Mouse (Mus musculus) heart, adult 2 months (tissue): ENCODE results near the gene Actl7b. TPM values are rescaled to one million over a fixed set of nuclear protein-coding genes. Genes with fewer than 3 reads are reported as not detected.

Source experiments
- DNase-seq, 2 experiments: peaks; one replicate each; pipeline ENCODE4 v3.0.0; 2021
- H3K27ac ChIP-seq: fragments of 200-600 bp; 2 replicates; pipeline ENCODE4 v1.8.1; 2022
- H3K27me3 ChIP-seq: fragments of 200-500 bp; 2 replicates; pipeline ENCODE4 v1.6.1; 2012; ENCODE audit warnings: mild to moderate bottlenecking, low read length, inconsistent platforms, mixed read lengths; ENCODE audit not compliant: control insufficient read depth, insufficient read depth
- H3K36me3 ChIP-seq: fragments of 200-500 bp; 2 replicates; pipeline ENCODE4 v1.6.1; 2012; ENCODE audit warnings: low read length, inconsistent platforms; ENCODE audit not compliant: control insufficient read depth, insufficient read depth
- H3K4me1 ChIP-seq: fragments of 200-500 bp; 2 replicates; pipeline ENCODE4 v1.6.1; 2011; ENCODE audit warnings: low read length; ENCODE audit not compliant: control insufficient read depth, insufficient read depth
- H3K4me3 ChIP-seq: fragments of 200-600 bp; 2 replicates; pipeline ENCODE4 v1.8.1; 2022
- H3K79me2 ChIP-seq: fragments of 200-500 bp; replicated peaks from 2 replicates; pipeline ENCODE4 v1.6.1; 2012; ENCODE audit warnings: mild to moderate bottlenecking, inconsistent platforms, low read length, moderate library complexity, mixed read lengths; ENCODE audit not compliant: control insufficient read depth, insufficient read depth
- H3K9ac ChIP-seq: fragments of 200-500 bp; 2 replicates; pipeline ENCODE4 v1.6.1; 2012; ENCODE audit warnings: low read depth, mild to moderate bottlenecking, control low read depth, inconsistent platforms, low read length, mixed read lengths
- CTCF ChIP-seq: fragments of 200-600 bp; IDR thresholded peaks from 2 replicates; pipeline ENCODE4 v1.8.1; 2022; ENCODE audit warnings: antibody characterized with exemption, mild to moderate bottlenecking, moderate library complexity
- EP300 ChIP-seq: fragments of 200-500 bp; IDR thresholded peaks from 2 replicates; pipeline ENCODE4 v1.6.1; 2011; ENCODE audit warnings: low read depth, low read length, control low read depth; ENCODE audit not compliant: insufficient read depth
- POLR2A ChIP-seq: fragments of 200-500 bp; IDR thresholded peaks from 2 replicates; pipeline ENCODE4 v1.6.1; 2011; ENCODE audit warnings: mild to moderate bottlenecking, low read depth, low read length, control low read depth; ENCODE audit not compliant: insufficient read depth
- WGBS: fragments of 180-500 bp; shearing (Covaris S2); methylation state at CpG from one replicate; pipeline ENCODE4 v1.1.7; 2018; 5-methylcytosine and 5-hydroxymethylcytosine counted together
- intact Hi-C: fragments of 180-260 bp; cut with DNase I; formaldehyde crosslinking; loops from one replicate; pipeline ENCODE4 v1.15.1; 2025
- long read RNA-seq: library from polyadenylated mRNA; stranded (forward); transcript quantifications from one replicate; pipeline ENCODE4 v2.0.0, GENCODE M21; 2021
- polyA plus RNA-seq: library from polyadenylated mRNA; depleted of rRNA; stranded (reverse); fragments of >200 nt; gene quantifications from 2 replicates; pipeline ENCODE4 v1.2.3, GENCODE M21; 2012; rRNA removed
- total RNA-seq, 2 experiments: library from RNA; stranded (reverse); gene quantifications; 2 replicates each; pipeline ENCODE4 v1.2.3; 2021

The Actl7b gene
- total RNA-seq (not detected), polyA plus RNA-seq (0.64 and 0.74 TPM in 2 replicates)
- long read RNA-seq, result 0 reads

DNA sequence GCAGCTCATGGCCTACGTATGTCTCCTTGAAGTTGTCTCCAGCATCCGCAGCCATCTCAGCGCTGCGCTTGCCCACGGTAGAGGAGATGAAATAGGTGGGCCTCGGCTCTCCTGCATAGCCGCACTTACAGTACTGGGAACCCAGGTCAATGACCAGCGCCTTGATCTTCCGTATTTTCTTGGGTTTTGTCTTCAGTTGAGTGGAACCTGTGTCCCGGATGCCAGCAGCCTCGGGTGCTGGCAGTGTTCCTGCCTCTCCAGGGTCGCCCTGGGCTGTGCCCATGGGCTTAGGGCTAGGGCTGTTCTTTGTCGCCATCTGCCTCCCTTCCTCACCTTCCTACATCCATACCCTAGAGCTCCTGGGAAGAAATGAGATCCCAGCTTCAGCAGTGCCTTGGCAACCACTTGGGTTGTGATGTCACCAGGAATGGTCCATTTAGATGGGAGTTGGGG is at the start of gene Actl7b:
Gene Actl7b (minus strand): TSS at position 403 of the 453 bp plus-strand sequence.
- H3K27me3 ChIP-seq, result no peaks in the 10 kb centered on the region
- H3K4me3 ChIP-seq, result no peak within 1 kb of the TSS
- intact Hi-C loops, result no loop called here
- 94% methylated on average over 13 of the region's 13 CpGs for WGBS
- DNase-seq, result no peak
- no peaks in the 10 kb centered on the region for H3K36me3 ChIP-seq
- no peak within 1 kb of the TSS for H3K27ac ChIP-seq
- no peaks in the 10 kb centered on the region for H3K79me2 ChIP-seq
- H3K9ac ChIP-seq, result no peak within 1 kb of the TSS
- H3K4me1 ChIP-seq, result no peaks in the 10 kb centered on the region
- TF ChIP-seq POLR2A (no peak), CTCF (no peak), EP300 (no peak)

DNA sequence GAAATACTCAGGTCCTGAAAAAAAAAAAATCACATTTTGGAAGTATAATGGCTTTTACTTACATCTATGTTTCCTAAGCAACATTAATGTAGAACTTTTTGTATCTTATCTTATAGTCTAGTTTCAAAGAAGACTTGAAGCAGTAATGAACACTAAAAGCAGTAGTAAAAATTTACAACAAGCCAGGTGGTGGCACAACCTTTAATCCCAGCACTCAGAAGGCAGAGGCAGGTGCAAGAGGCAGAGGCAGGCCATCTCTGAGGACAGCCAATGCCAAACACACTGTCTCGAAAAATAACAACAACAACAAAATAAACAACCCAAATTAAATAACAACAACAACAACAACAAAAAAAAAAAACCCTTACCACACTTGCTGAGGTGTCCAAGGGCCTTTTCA is 29.8 kb upstream of the Actl7b start:
- WGBS, result 64% methylated on average over 1 of the region's 1 CpGs
- no peak overlapping the region for H3K9ac ChIP-seq
- H3K4me3 ChIP-seq, result no peak overlapping the region
- H3K27me3 ChIP-seq, result no peaks in the 10 kb centered on the region
- H3K4me1 ChIP-seq, result no peaks in the 10 kb centered on the region; the same call in 1 of the 2 replicates
- intact Hi-C loops, result no loop called here
- H3K36me3 ChIP-seq, result peaks cover 7% of the 10 kb centered on the region
- H3K79me2 ChIP-seq, result no peaks in the 10 kb centered on the region
- TF ChIP-seq EP300, result no peak
- no peak for TF ChIP-seq CTCF
- TF ChIP-seq POLR2A, result no peak
- no peak overlapping the region for H3K27ac ChIP-seq
- no peak for DNase-seq

DNA sequence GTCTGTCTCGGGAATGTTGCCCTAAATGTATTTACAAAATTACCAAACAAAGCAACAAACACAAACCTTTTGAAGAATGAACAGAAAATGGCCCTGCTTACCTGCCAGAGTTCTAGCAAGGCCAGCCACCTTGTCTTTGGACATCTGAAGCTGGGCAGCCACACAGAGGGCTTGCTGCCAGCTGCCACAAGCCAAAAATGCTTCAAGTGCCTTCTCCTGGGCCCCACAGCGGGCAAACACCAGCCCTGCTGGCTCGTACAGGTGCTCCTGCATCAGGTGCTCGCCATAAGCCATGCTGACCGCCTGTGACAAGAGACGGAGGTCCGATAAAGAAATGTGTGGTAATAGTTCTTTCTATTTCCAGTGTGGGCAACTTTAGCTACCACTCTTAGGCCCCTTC is 27.7 kb upstream of the Actl7b start:
- DNase-seq, result peak; percentile 62 to 73
- Histone ChIP-seq H3K9ac (no peak overlapping the region), H3K27me3 (no peaks in the 10 kb centered on the region), H3K36me3 (peaks cover 7% of the 10 kb centered on the region), H3K4me1 (no peaks in the 10 kb centered on the region; the same call in 1 of the 2 replicates), H3K4me3 (no peak overlapping the region), H3K79me2 (no peaks in the 10 kb centered on the region), H3K27ac (peak overlapping the region; percentile 17)
- intact Hi-C loops, result no loop called here
- 60% methylated on average over 7 of the region's 7 CpGs for WGBS
- TF ChIP-seq CTCF (no peak), EP300 (0 out of 2 replicates have a peak, but pooled peaks have one; percentile 48)

DNA sequence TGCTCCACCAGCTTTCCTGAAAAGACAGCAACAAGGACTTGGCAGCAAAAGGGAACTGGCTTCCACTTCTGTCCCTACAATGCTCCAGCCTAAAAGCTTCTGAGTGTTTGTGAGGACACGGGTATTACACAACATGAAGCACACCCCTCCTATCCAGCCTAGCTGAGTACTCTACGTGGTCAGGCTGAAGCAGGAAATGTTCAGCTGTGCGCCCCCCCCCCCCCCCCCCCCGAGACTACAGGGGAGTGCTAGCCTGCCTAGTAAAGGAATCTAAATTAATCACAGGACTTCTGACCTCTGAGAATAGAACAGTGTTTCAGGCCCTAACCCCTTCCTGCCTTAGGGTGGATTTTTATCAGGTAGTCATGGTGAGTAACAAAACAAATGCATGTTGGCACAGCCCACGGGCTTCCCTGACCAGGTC is 26.6 kb upstream of the Actl7b start:
- DNase-seq, result peak; percentile 32 to 65
- Histone ChIP-seq H3K4me1 (no peaks in the 10 kb centered on the region; the same call in 1 of the 2 replicates), H3K27ac (peak overlapping the region; percentile 17; the same call in 1 of the 2 replicates), H3K27me3 (no peaks in the 10 kb centered on the region), H3K9ac (no peak overlapping the region), H3K4me3 (no peak overlapping the region), H3K36me3 (peaks cover 7% of the 10 kb centered on the region), H3K79me2 (no peaks in the 10 kb centered on the region)
- intact Hi-C loops, result no loop called here
- TF ChIP-seq POLR2A (no peak), EP300 (0 out of 2 replicates have a peak, but pooled peaks have one; percentile 38)
- WGBS, result 24% methylated on average over 5 of the region's 5 CpGs

DNA sequence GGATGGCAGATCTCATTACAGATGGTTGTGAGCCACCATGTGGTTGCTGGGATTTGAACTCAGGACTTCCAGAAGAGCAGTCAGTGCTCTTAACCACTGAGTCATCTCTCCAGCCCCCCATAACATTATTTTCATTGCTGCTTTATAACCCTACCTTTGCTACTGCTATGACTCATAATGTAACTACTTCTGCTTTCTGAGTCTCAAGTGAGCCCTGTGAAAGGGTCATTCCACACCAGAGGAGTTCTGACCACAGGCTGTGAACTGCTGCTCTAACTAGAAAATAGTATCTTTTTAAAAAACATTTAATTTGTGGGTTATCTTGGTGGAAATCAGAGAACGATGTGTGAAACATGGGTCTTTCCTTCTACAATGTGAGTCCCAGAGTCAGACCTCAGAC is 16.4 kb upstream of the Actl7b start:
- no peak overlapping the region for H3K9ac ChIP-seq
- no peaks in the 10 kb centered on the region for H3K4me1 ChIP-seq
- DNase-seq, result no peak
- H3K27me3 ChIP-seq, result no peaks in the 10 kb centered on the region
- no peaks in the 10 kb centered on the region; the same call in 1 of the 2 replicates for H3K36me3 ChIP-seq
- no peak overlapping the region for H3K27ac ChIP-seq
- H3K79me2 ChIP-seq, result no peaks in the 10 kb centered on the region
- TF ChIP-seq EP300 (no peak), CTCF (no peak), POLR2A (no peak)
- intact Hi-C loops, result no loop called here
- WGBS, result 87% methylated on average over 1 of the region's 1 CpGs
- no peak overlapping the region for H3K4me3 ChIP-seq

DNA sequence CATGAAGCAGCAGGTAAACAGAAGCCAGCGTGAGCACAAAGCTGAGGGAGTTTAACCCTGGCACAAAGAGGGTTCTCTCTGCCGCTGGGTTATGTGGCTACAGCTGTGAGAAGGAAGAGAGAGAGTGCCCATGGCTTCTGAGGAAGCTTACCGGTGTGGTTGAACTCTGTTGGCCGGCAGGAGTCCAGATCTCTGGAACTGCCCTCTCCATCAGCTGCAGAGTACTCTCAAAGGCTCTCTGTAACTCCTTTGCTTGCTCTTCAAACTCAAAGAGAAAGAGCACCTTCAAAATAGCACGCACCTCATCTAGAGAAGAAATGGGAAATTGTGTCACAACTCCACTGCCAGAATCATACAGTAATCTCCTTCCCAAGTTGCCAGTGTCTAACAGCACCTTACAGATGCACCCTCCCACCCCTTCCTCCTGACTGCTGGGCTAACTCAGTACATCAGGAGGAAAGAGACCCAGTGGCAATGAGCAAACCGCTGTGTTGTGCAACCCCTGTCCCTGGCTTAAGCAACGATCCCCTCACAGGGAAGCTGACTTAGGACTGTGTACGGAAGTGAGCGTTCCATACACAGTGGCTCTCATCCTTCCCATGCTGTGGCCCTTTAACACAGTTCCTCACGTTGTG is 15.8 kb upstream of the Actl7b start:
- Histone ChIP-seq H3K36me3 (no peaks in the 10 kb centered on the region; the same call in 1 of the 2 replicates), H3K27ac (no peak overlapping the region), H3K4me1 (no peaks in the 10 kb centered on the region), H3K27me3 (no peaks in the 10 kb centered on the region), H3K9ac (no peak overlapping the region), H3K79me2 (no peaks in the 10 kb centered on the region), H3K4me3 (no peak overlapping the region)
- intact Hi-C loops, result no loop called here
- DNase-seq, result peak in 1 of 2 experiments; percentile 40
- no peak for TF ChIP-seq CTCF
- TF ChIP-seq POLR2A, result no peak
- no peak for TF ChIP-seq EP300
- WGBS, result 81% methylated on average over 10 of the region's 10 CpGs
